Mouse (Mus musculus): ENCODE measurements around the gene Slco1a1. TPM values are rescaled to one million over a fixed set of nuclear protein-coding genes. Genes with fewer than 3 reads are reported as not detected.
"Not testable (repeated sequence)": the region's sequence is repeated elsewhere in the genome, so short reads cannot be mapped to it uniquely, and the experiment has no call there.

Gene Slco1a1
- total RNA-seq (2021) = not detected

DNA sequence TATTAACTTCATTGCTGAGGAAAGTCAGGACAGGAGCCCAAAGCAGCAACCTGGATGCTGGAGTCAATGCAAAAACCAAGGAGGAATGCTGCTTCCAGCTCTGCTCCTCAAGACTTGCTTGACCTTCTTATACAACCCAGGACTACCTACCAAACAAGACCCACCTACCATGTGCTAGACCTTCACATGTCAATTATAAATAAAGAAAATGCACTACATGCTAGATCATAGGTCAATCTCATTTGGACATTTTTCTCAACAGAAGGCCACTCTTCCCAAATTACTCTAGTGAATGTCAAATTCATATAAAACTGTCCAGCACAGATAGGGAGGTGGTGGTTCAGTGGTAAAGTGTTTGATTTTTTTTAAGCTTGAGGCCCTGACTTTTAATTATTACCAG, at the start of gene Slco1a1:
TSS of gene Slco1a1 (minus strand) at position 101 of the 400 bp plus-strand sequence.
- DNase-seq (ENCODE audit: low spot score) = no peak
- intact Hi-C loops (cut with DNase I) = no loop called here

DNA sequence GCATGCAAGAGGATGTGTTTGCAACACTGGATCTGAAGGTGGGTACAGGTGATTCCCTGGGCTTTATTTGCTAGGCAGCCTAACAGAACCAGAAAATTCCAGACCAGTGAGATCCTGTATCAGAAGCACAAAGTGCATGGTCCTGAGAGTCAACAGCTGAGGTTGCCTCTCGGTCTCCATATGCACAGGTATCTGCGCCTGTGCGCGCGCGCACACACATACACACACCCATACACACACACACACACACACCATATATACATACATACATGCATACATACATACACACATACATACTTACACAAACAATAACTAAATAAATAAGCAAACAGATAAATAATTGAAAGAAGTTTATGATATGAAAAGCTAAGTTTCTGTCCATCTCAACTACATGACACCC, 40.0 kb upstream of the Slco1a1 start:
- no peak for DNase-seq (ENCODE audit: low spot score)
- intact Hi-C loops (cut with DNase I) = no loop called here

DNA sequence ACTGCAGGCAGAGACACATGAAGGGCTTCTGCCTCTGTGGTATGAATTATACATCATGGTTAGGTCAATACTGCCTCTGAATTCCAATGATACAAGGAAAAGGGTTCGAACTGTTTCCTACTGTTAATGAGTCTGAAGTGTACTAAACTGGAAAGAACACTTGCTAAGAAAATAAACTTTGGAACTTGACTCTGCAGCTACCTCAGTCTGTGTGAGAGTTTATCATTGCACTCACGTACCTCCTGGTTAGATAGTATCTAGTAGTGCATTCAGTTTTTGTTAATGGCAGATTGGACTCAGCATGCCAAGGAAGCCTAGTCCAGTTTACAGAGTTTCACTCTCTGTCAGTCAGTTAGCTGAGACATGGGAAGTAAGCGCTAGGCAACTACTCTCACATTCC, 37.9 kb upstream of the Slco1a1 start:
- intact Hi-C loops (cut with DNase I) = no loop called here

GRCm38 (mm10) chr6:141962420-141962819, 15.7 kb upstream of the Slco1a1 start:
- intact Hi-C loops (cut with DNase I) = no loop called here
- DNase-seq (ENCODE audit: low spot score) = no peak

More for the DNA sequence above, 37.9 kb upstream of the Slco1a1 start:
- no peak for DNase-seq (ENCODE audit: low spot score)

DNA sequence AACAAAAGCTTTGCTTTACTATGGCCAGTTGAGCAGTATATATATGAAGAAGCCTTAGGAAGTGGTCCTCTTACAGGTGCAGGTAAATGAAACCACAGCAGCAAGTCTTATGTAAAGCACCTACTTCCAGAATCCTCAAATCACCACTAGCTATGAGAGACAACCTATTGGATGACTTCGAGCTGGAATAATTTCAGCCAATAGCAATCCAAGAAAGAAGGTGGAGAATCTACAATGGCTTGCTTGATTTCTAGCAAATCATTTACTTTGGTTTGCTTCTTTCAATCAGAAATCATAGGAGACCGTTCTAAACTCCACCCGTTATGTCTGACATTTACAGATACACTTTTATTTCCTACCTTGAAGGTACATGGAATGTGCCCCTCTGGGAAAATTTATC, 15.1 kb upstream of the Slco1a1 start:
- intact Hi-C loops (cut with DNase I) = no loop called here
- DNase-seq (ENCODE audit: low spot score) = no peak

GRCm38 (mm10) chr6:141960482-141960881, 13.7 kb upstream of the Slco1a1 start:
- intact Hi-C loops (cut with DNase I) = no loop called here
- no peak for DNase-seq (ENCODE audit: low spot score)

GRCm38 (mm10) chr6:141940451-141940850, 6.3 kb downstream of the Slco1a1 start:
- intact Hi-C loops (cut with DNase I) = no loop called here
- DNase-seq (ENCODE audit: low spot score) = no peak

DNA sequence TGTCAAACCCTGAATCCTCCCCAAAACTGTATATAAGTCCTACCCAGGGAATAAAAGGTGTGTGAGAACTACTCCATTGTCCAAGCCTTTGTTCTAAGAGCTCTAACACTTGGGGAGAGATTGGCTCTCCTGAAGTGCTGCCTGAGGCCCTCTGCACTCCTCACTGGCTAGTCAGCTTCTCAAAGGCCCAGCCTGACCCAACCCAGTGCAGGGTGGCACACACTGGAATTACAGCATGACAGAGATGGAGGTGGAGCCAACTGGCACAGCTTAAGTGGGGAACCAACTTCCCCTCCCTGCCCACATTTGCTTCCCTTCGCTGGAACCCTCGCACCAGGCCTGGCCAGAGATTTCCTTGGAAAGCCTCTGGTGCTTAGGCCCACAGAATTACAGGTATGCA, 48.6 kb downstream of the Slco1a1 start:
- intact Hi-C loops (cut with DNase I) = no loop called here

GRCm38 (mm10) chr6:141889723-141890122, 57.0 kb downstream of the Slco1a1 start:
- no peak for DNase-seq (ENCODE audit: low spot score)

More for the DNA sequence above, 48.6 kb downstream of the Slco1a1 start:
- DNase-seq (ENCODE audit: low spot score) = no peak

GRCm38 (mm10) chr6:141888248-141888647, 58.5 kb downstream of the Slco1a1 start:
- intact Hi-C loops (cut with DNase I) = no loop called here
- DNase-seq (ENCODE audit: low spot score) = no peak

More at GRCm38 (mm10) chr6:141889723-141890122, 57.0 kb downstream of the Slco1a1 start:
- intact Hi-C loops (cut with DNase I) = no loop called here

DNA sequence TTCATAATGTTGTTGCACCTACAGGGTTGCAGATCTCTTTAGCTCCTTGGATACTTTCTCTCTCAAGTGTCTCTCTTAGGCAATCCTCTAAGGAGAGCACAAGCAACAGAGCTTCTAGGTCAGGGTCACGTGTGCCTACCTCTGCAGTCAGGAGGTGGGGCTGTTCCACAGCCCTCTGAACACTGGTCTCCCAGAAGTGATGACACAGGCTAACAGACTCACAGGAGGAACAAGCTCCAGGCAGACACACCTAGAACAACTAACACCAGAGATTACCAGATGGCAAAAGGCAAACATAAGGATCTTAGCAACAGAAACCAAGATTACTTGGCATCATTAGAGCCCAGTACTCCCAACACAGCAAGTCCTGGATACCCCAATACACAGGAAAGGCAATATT, 64.2 kb downstream of the Slco1a1 start:
- DNase-seq (ENCODE audit: low spot score) = no peak
- intact Hi-C loops (cut with DNase I) = no loop called here

- DNase-seq (ENCODE audit: low spot score); intact Hi-C loops (cut with DNase I): not testable (repeated sequence)
Observed at GRCm38 (mm10) chr6:141875742-141876141, 71.0 kb downstream of the Slco1a1 start.

GRCm38 (mm10) chr6:141871711-141872110, 75.1 kb downstream of the Slco1a1 start:
- no peak for DNase-seq (ENCODE audit: low spot score)
- intact Hi-C loops (cut with DNase I) = no loop called here

- DNase-seq (ENCODE audit: low spot score) = no peak
- intact Hi-C loops (cut with DNase I) = no loop called here
Observed at GRCm38 (mm10) chr6:141868735-141869134, 78.0 kb downstream of the Slco1a1 start.

DNA sequence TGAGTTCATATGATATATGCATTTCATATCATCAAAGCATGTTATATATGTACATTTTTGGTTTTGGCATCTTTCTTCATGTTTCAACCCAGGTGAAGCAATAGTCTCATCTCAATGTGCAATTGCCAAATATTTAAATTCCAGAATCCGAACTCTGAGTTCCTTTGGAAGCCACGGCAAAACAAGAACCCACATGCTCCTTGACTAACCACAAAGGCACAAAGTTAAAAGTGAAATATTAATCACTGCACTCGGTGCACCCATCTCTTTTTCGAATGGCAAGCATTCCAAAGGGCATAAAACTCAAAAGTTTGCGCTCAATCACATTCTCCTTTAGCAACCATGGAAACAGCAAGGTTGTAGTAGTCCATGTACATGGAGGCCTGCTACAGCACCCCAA, 80.7 kb downstream of the Slco1a1 start:
- DNase-seq (ENCODE audit: low spot score) = no peak
- intact Hi-C loops (cut with DNase I) = no loop called here

DNA sequence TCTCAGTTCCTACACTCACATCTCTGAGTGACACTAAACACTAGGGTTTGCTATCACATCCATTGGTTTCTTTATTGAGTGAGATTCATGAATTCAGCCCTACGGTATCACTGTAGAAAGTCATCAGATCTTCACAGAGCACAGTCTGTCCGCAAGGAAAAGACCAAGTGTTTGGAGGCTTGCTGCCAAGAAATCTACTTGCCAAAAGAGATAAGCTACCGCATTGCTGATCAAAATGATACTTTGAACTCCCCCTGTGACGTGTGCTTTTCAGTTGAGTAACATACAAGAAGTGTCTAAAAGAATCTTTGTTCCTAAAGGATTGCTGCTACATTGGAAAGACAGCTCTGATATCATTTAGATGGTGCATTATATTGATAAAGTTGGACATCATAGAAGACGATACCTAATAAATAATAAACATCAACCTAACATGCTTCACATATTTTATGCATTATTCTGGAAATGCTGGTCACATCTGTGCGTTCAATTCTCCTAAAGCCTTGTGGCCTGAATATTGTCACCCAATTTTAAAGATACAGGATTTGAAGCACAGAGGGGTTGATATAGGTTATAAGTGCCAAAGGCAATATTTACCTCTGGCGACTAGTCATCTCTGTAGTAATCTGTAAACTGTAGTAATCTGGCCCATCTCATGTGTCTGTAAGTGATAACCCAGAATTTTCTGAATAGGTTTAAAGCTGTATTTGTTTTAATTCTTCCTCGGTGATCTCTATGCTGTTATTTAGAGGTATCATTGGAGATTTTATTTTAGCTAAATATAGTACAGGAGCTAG, 88.8 kb downstream of the Slco1a1 start:
- intact Hi-C loops (cut with DNase I) = no loop called here

More for the DNA sequence above, 88.8 kb downstream of the Slco1a1 start:
- no peak for DNase-seq (ENCODE audit: low spot score)

Other genes with a start within 250 kb of the Slco1a1 start
- gene Gm5724, start 173.2 kb downstream of the Slco1a1 start, total RNA-seq (2021) = not detected
- gene Slco1a4, start 90.8 kb downstream of the Slco1a1 start, total RNA-seq (2021) = under 1 TPM; 0.42 to 0.49 TPM
- not detected for gene Gm6614, start 64.5 kb upstream of the Slco1a1 start, total RNA-seq (2021)